Mouse (Mus musculus) liver, adult 2 months (tissue): Measurements from ENCODE around the gene Bbs9.

Experiments
- CTCF ChIP-seq: fragments of 200-500 bp; IDR thresholded peaks from 2 replicates; pipeline ENCODE4 v1.5.1; 2011; ENCODE audit warnings: low read depth, low read length, control low read depth
- POLR2A ChIP-seq: fragments of 200-500 bp; IDR thresholded peaks from 2 replicates; pipeline ENCODE4 v1.6.1; 2011; ENCODE audit warnings: low read length, control low read depth; ENCODE audit not compliant: insufficient read depth; ENCODE audit errors: extremely low read depth

DNA sequence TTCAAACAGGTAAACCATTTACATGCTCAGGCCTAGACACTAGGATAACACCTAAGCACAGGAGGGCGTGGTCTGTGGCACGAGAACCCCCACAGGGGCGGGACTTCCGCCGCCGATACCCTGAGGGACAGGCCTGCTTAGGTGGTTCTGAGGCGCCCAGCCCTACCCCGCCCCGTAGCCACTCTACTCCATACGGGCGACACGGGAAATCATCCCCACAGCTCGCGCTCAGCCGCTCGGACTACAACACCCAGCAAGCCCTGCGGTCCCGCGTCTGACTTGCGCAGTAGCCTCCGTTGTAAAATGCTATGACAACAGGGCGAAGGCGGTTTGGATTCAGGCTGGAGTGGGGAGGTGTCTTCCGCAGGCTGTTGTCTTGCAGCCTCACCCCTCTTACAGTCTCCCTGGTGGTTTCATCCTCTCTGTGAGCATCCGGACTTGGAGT lies at the start of gene Bbs9:
- TF ChIP-seq POLR2A, result no peak
- no peak for TF ChIP-seq CTCF
